Mouse (Mus musculus) thymus, adult 2 months (tissue): ENCODE measurements at regions not wholly inside any gene's neighbourhood (a gene's known extent, or its start where the extent isn't known, plus 50 kb on each side); places are given as distances from the start of the nearest gene placed in this dataset.

ENCODE experiments used
- DNase-seq: peaks from one replicate; pipeline ENCODE4 v3.0.0; 2021
- H3K27ac ChIP-seq: fragments of 200-500 bp; 2 replicates; pipeline ENCODE4 v1.5.1; 2012; ENCODE audit warnings: low read length, control low read depth; ENCODE audit not compliant: control insufficient read depth, insufficient read depth
- H3K27me3 ChIP-seq: fragments of 200-500 bp; 2 replicates; pipeline ENCODE4 v1.6.1; 2012; ENCODE audit warnings: mild to moderate bottlenecking, low read length, moderate library complexity, mixed read lengths; ENCODE audit not compliant: control insufficient read depth, insufficient read depth
- H3K36me3 ChIP-seq: fragments of 200-500 bp; 2 replicates; pipeline ENCODE4 v1.6.1; 2012; ENCODE audit warnings: mild to moderate bottlenecking, low read length, moderate library complexity; ENCODE audit not compliant: control insufficient read depth, insufficient read depth
- H3K4me1 ChIP-seq: fragments of 200-500 bp; replicated peaks from 2 replicates; pipeline ENCODE4 v1.6.1; 2012; ENCODE audit warnings: low read length; ENCODE audit not compliant: control insufficient read depth, insufficient read depth
- H3K4me3 ChIP-seq: fragments of 200-500 bp; 2 replicates; pipeline ENCODE4 v1.5.1; 2012; ENCODE audit warnings: mild to moderate bottlenecking, low read length, control low read depth, moderate library complexity; ENCODE audit not compliant: control insufficient read depth, insufficient read depth
- CTCF ChIP-seq: fragments of 200-500 bp; IDR thresholded peaks from 2 replicates; pipeline ENCODE4 v1.5.1; 2012; ENCODE audit warnings: mild to moderate bottlenecking, control low read depth, low read length, moderate library complexity, borderline replicate concordance; ENCODE audit not compliant: control insufficient read depth, poor library complexity, insufficient read depth; ENCODE audit errors: extremely low read depth
- POLR2A ChIP-seq: fragments of 200-500 bp; IDR thresholded peaks from 2 replicates; pipeline ENCODE4 v1.6.1; 2012; ENCODE audit warnings: mild to moderate bottlenecking, low read length, control low read depth, moderate library complexity; ENCODE audit not compliant: control insufficient read depth, poor library complexity, insufficient read depth; ENCODE audit errors: extremely low read depth
- WGBS: fragments of 180-500 bp; shearing (Covaris S2); methylation state at CpG from one replicate; pipeline ENCODE4 v1.1.7; 2018; 5-methylcytosine and 5-hydroxymethylcytosine counted together

GRCm38 (mm10) chr10:125621376-125621775 lies 232.1 kb upstream of the Slc16a7 start:
- H3K36me3 ChIP-seq = no peaks in the 10 kb centered on the region
- no peak overlapping the region for H3K27ac ChIP-seq
- H3K4me1 ChIP-seq = no peaks in the 10 kb centered on the region
- 83% methylated on average over 6 of the region's 6 CpGs for WGBS
- no peak for DNase-seq
- H3K4me3 ChIP-seq = no peak overlapping the region
- no peaks in the 10 kb centered on the region for H3K27me3 ChIP-seq
- TF ChIP-seq CTCF (no peak), POLR2A (no peak)

- DNase-seq = no peak
- 56% methylated on average over 7 of the region's 7 CpGs for WGBS
- H3K36me3 ChIP-seq = no peaks in the 10 kb centered on the region
- no peaks in the 10 kb centered on the region for H3K4me1 ChIP-seq
- no peak for TF ChIP-seq POLR2A
- no peak for TF ChIP-seq CTCF
- H3K27me3 ChIP-seq = no peaks in the 10 kb centered on the region
- no peak overlapping the region for H3K27ac ChIP-seq
- no peak overlapping the region for H3K4me3 ChIP-seq
These were observed 234.6 kb upstream of the Slc16a7 start for GRCm38 (mm10) chr10:125623836-125624235.

- Histone ChIP-seq H3K27me3 (no peaks in the 10 kb centered on the region), H3K27ac (no peak overlapping the region), H3K4me3 (no peak overlapping the region), H3K36me3 (no peaks in the 10 kb centered on the region), H3K4me1 (no peaks in the 10 kb centered on the region)
- 87% methylated on average over 4 of the region's 4 CpGs for WGBS
- TF ChIP-seq POLR2A (no peak), CTCF (no peak)
- no peak for DNase-seq
These were observed 278.6 kb upstream of the Slc16a7 start for GRCm38 (mm10) chr10:125667906-125668305.

DNA sequence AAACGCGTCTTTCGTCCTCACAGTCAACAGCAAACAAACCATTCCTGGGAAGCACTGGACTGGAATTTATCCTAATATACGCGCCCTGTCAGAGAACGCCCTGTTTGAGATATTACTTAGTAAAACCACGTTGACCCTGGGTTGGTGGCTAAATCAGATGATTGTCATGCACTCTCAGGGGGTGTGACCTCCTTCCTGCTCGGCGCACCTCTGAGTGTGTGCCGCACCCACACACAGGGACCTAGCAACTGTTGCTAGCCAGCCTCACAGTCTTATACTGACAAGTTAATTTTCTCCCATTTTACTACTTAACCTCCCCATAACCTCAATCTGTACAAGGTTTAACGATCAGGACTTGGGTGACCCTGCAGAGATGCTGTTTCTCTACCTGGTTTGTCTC lies 284.4 kb upstream of the Slc16a7 start:
- no peak for TF ChIP-seq POLR2A
- no peak for TF ChIP-seq CTCF
- Histone ChIP-seq H3K4me3 (no peak overlapping the region), H3K27me3 (no peaks in the 10 kb centered on the region), H3K36me3 (no peaks in the 10 kb centered on the region), H3K4me1 (no peaks in the 10 kb centered on the region), H3K27ac (no peak overlapping the region)
- 84% methylated on average over 11 of the region's 11 CpGs for WGBS
- DNase-seq = no peak

- WGBS = 67% methylated on average over 7 of the region's 7 CpGs
- Histone ChIP-seq H3K27ac (no peak overlapping the region), H3K4me1 (no peaks in the 10 kb centered on the region)
These were observed 286.3 kb upstream of the Lrig3 start for GRCm38 (mm10) chr10:125679644-125680043.

GRCm38 (mm10) chr10:125685130-125685529 lies 280.8 kb upstream of the Lrig3 start:
- TF ChIP-seq POLR2A (no peak), CTCF (no peak)
- no peak overlapping the region for H3K27ac ChIP-seq
- no peak for DNase-seq
- no peaks in the 10 kb centered on the region for H3K36me3 ChIP-seq
- H3K4me1 ChIP-seq = no peaks in the 10 kb centered on the region
- H3K27me3 ChIP-seq = no peaks in the 10 kb centered on the region
- 93% methylated on average over 5 of the region's 5 CpGs for WGBS
- no peak overlapping the region for H3K4me3 ChIP-seq

More at GRCm38 (mm10) chr10:125679644-125680043, 286.3 kb upstream of the Lrig3 start:
- TF ChIP-seq POLR2A (no peak), CTCF (no peak)
- Histone ChIP-seq H3K36me3 (no peaks in the 10 kb centered on the region), H3K4me3 (no peak overlapping the region), H3K27me3 (no peaks in the 10 kb centered on the region)
- no peak for DNase-seq

GRCm38 (mm10) chr10:125693505-125693904 lies 272.5 kb upstream of the Lrig3 start:
- TF ChIP-seq POLR2A (no peak), CTCF (no peak)
- H3K4me1 ChIP-seq = no peaks in the 10 kb centered on the region
- H3K27ac ChIP-seq = no peak overlapping the region
- 71% methylated on average over 7 of the region's 7 CpGs for WGBS
- H3K36me3 ChIP-seq = no peaks in the 10 kb centered on the region
- H3K27me3 ChIP-seq = no peaks in the 10 kb centered on the region
- DNase-seq = no peak
- H3K4me3 ChIP-seq = no peak overlapping the region
